Mouse (Mus musculus): ENCODE measurements around the gene Ctla2a. TPM values are rescaled to one million over a fixed set of nuclear protein-coding genes. Genes with fewer than 3 reads are reported as not detected.

Ctla2a gene
- polyA plus RNA-seq, 1 experiment from 2014 or later: 11.6 TPM

- ATAC-seq (ENCODE audit: low read depth): no peak
- Histone ChIP-seq H3K4me1 (ENCODE audit: control insufficient read depth, insufficient read depth, low read length) (no peaks in the 10 kb centered on the region), H3K9ac (replicated peaks; ENCODE audit: low read depth, low read length) (no peak overlapping the region), H3K27ac (ENCODE audit: low read depth, low read length) (no peak overlapping the region), H3K36me3 (ENCODE audit: control insufficient read depth, insufficient read depth, low read length) (no peaks in the 10 kb centered on the region), H3K9me3 (ENCODE audit: control insufficient read depth, low read length) (no peaks in the 10 kb centered on the region), H3K4me3 (ENCODE audit: low read depth, low read length) (no peak overlapping the region), H3K27me3 (ENCODE audit: control insufficient read depth, insufficient read depth, low read length) (no peaks in the 10 kb centered on the region), H3K4me2 (ENCODE audit: low read depth, low read length) (no peak overlapping the region)
Observed at GRCm38 (mm10) chr13:60895406-60896160, 40.8 kb downstream of the Ctla2a start.

- ATAC-seq (ENCODE audit: low read depth): no peak
- no peak overlapping the region for H3K27ac ChIP-seq (ENCODE audit: low read depth, low read length)
- no peak overlapping the region for H3K4me2 ChIP-seq (ENCODE audit: low read depth, low read length)
- H3K9me3 ChIP-seq (ENCODE audit: control insufficient read depth, low read length): no peaks in the 10 kb centered on the region
- H3K4me1 ChIP-seq (ENCODE audit: control insufficient read depth, insufficient read depth, low read length): no peaks in the 10 kb centered on the region
- no peaks in the 10 kb centered on the region for H3K36me3 ChIP-seq (ENCODE audit: control insufficient read depth, insufficient read depth, low read length)
- WGBS: 95% methylated on average over 1 of the region's 1 CpGs
- H3K9ac ChIP-seq (replicated peaks; ENCODE audit: low read depth, low read length): no peak overlapping the region
- no peaks in the 10 kb centered on the region for H3K27me3 ChIP-seq (ENCODE audit: control insufficient read depth, insufficient read depth, low read length)
- no peak overlapping the region for H3K4me3 ChIP-seq (ENCODE audit: low read depth, low read length)
Observed at GRCm38 (mm10) chr13:60892301-60892700, 44.1 kb downstream of the Ctla2a start.

Other genes with a start within 250 kb of the Ctla2a start
- not detected in 2 replicates for gene BC051665, start 150.3 kb downstream of the Ctla2a start, polyA plus RNA-seq (2014; fragmentation: Nextera tagmentation; extraction: Ambion mirVana)
- gene Ctsll3, start 133.8 kb downstream of the Ctla2a start, polyA plus RNA-seq (2014; fragmentation: Nextera tagmentation; extraction: Ambion mirVana): not detected in 2 replicates
- not detected in 2 replicates for gene 4930486L24Rik, start 72.2 kb downstream of the Ctla2a start, polyA plus RNA-seq (2014; fragmentation: Nextera tagmentation; extraction: Ambion mirVana)
- not detected in 2 replicates for gene Gm49392, start 39.7 kb downstream of the Ctla2a start, polyA plus RNA-seq (2014; fragmentation: Nextera tagmentation; extraction: Ambion mirVana)
- gene Ctla2b, start 39.2 kb downstream of the Ctla2a start, polyA plus RNA-seq (2014; fragmentation: Nextera tagmentation; extraction: Ambion mirVana): 0.36 and 1.6 TPM in 2 replicates
- gene Tpbpb, start 31.7 kb downstream of the Ctla2a start, polyA plus RNA-seq (2014; fragmentation: Nextera tagmentation; extraction: Ambion mirVana): not detected in 2 replicates
- not detected in 2 replicates for gene Gm49393, start 1.0 kb downstream of the Ctla2a start, polyA plus RNA-seq (2014; fragmentation: Nextera tagmentation; extraction: Ambion mirVana)
- gene Gm49391, start 54 bp downstream of the Ctla2a start, polyA plus RNA-seq (2014; fragmentation: Nextera tagmentation; extraction: Ambion mirVana): 0.31 and 2.1 TPM in 2 replicates
- not detected in 2 replicates for gene Tpbpa, start 5.4 kb upstream of the Ctla2a start, polyA plus RNA-seq (2014; fragmentation: Nextera tagmentation; extraction: Ambion mirVana)
- gene Ctsj, start 69.3 kb upstream of the Ctla2a start, polyA plus RNA-seq (2014; fragmentation: Nextera tagmentation; extraction: Ambion mirVana): not detected in 2 replicates
- not detected in 2 replicates for gene Ctsq, start 104.0 kb upstream of the Ctla2a start, polyA plus RNA-seq (2014; fragmentation: Nextera tagmentation; extraction: Ambion mirVana)
- gene Ctsr, start 227.6 kb upstream of the Ctla2a start, polyA plus RNA-seq (2014; fragmentation: Nextera tagmentation; extraction: Ambion mirVana): not detected in 2 replicates